Mouse (Mus musculus): ENCODE measurements around the gene Sertad4.

- TF ChIP-seq CTCF (IDR thresholded peaks at IDR 0.05; ENCODE audit: insufficient read depth, low read depth, low read length) (no peak), POLR2A (IDR thresholded peaks at IDR 0.05; ENCODE audit: insufficient read depth, low read depth, low read length) (no peak)
Measured at GRCm38 (mm10) chr1:192815789-192816188, 39.8 kb downstream of the Sertad4 start.

Measured in olfactory bulb, adult 2 months (tissue).